Mouse (Mus musculus): ENCODE results near the gene Lama4.

- no peak for TF ChIP-seq GATA1 (IDR thresholded peaks at IDR 0.05; ENCODE audit: borderline replicate concordance, low read length)
- TF ChIP-seq FLI1 (IDR thresholded peaks at IDR 0.05; ENCODE audit: low read length): no peak
Measured at GRCm38 (mm10) chr10:39018635-39019034, 53.3 kb downstream of the Lama4 start.

Data from megakaryocyte, embryonic 14.5 days (primary cell).